Mouse (Mus musculus) kidney, embryonic 14.5 days (tissue): ENCODE results near the gene Ppp1r14a. TPM values are rescaled to one million over a fixed set of nuclear protein-coding genes. Genes with fewer than 3 reads are reported as not detected.

ENCODE experiments used
- ATAC-seq: fragments of 200-750 bp; cut with Nextera tagmentation; 2 replicates; pipeline ENCODE4 v1.8.0; 2017; ENCODE audit warnings: moderate number of reproducible peaks, mild to moderate bottlenecking, moderate TSS enrichment, moderate library complexity; ENCODE audit not compliant: low FRiP score, low TSS enrichment
- H3K27ac ChIP-seq: fragments of 300-500 bp; sonication (generic); 2 replicates; pipeline ENCODE4 v1.5.1; 2014; ENCODE audit warnings: low read depth, mild to moderate bottlenecking, low read length, moderate library complexity, mixed read lengths
- H3K27me3 ChIP-seq: fragments of 300-500 bp; sonication (generic); 2 replicates; pipeline ENCODE4 v1.6.1; 2014; ENCODE audit warnings: mild to moderate bottlenecking, low read length; ENCODE audit not compliant: control insufficient read depth, insufficient read depth
- H3K36me3 ChIP-seq: fragments of 300-500 bp; sonication (generic); 2 replicates; pipeline ENCODE4 v1.6.1; 2014; ENCODE audit warnings: low read length, mixed read lengths; ENCODE audit not compliant: control insufficient read depth, insufficient read depth
- H3K4me1 ChIP-seq: fragments of 300-500 bp; sonication (generic); 2 replicates; pipeline ENCODE4 v1.6.1; 2014; ENCODE audit warnings: low read length, mixed read lengths; ENCODE audit not compliant: control insufficient read depth, insufficient read depth
- H3K4me2 ChIP-seq: fragments of 300-500 bp; sonication (generic); replicated peaks from 2 replicates; pipeline ENCODE4 v1.6.1; 2014; ENCODE audit warnings: low read depth, mild to moderate bottlenecking, low read length
- H3K4me3 ChIP-seq: fragments of 300-500 bp; sonication (generic); 2 replicates; pipeline ENCODE4 v1.5.1; 2014; ENCODE audit warnings: mild to moderate bottlenecking, low read length
- H3K9ac ChIP-seq: fragments of 300-500 bp; sonication (generic); 2 replicates; pipeline ENCODE4 v1.6.1; 2014; ENCODE audit warnings: low read depth, mild to moderate bottlenecking, low read length, moderate library complexity
- H3K9me3 ChIP-seq: fragments of 300-500 bp; sonication (generic); 2 replicates; pipeline ENCODE4 v1.6.1; 2016; ENCODE audit warnings: low read length; ENCODE audit not compliant: control insufficient read depth
- WGBS: fragments of 180-500 bp; shearing (Covaris S2); extraction: QIAGEN DNeasy Blood & Tissue Kit; methylation state at CpG from one replicate; pipeline ENCODE4 v1.1.7; 2014; 5-methylcytosine and 5-hydroxymethylcytosine counted together
- polyA plus RNA-seq: library from polyadenylated mRNA; unstranded; fragments of >200 nt; fragmentation: Nextera tagmentation; extraction: Ambion mirVana; gene quantifications from 2 replicates; pipeline ENCODE4 v1.2.1, GENCODE M21; 2014

The Ppp1r14a gene
- polyA plus RNA-seq, 1 experiment from 2014 or later: 19.3 TPM

DNA sequence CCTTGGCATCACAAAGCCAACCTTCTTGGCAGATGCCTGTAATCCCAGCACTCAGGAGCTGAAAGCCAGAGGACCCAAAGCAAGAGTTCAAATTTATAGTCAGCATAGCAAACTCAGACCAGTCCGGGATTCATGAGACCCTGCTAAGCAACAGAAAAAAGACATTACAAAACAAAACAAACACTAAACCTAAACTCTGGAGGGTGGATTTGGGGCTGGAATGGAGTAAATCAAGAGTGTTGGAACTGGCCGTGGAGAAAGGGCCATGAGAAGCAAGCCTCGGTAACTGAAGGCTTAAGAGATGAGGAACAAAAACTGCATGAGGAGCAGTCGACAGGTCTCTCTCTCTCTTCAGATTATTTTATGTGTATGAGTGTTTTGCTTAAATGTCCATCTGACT, 5.2 kb upstream of the Ppp1r14a start:
- Histone ChIP-seq H3K27ac (no peak overlapping the region), H3K36me3 (no peaks in the 10 kb centered on the region), H3K27me3 (peaks cover 27% of the 10 kb centered on the region), H3K4me1 (0 out of 2 replicates have a peak, but pooled peaks cover 10% of the 10 kb centered on the region), H3K9ac (no peak overlapping the region), H3K4me2 (no peak overlapping the region), H3K4me3 (no peak overlapping the region), H3K9me3 (no peaks in the 10 kb centered on the region)
- WGBS: 79% methylated on average over 4 of the region's 4 CpGs
- ATAC-seq: no peak

DNA sequence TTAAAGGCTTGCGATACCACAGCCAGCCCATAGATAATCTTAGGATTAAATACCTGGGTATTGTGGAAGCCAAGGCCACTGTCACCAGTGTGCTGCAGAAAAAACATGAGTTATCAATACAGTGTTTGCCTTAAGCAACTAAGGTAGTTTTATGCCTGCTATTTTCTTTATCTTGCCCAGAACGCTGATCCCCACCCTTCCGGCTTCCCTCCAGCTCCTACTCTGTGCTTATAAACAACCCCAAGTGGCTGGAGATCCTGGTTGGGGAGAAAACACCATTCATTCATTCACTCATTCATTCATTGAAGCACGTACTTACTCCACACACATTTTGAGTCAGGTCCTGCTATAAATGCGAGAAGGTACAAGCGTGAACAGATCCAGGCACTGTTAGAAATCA, 4.6 kb upstream of the Ppp1r14a start:
- 95% methylated on average over 6 of the region's 6 CpGs for WGBS
- no peak overlapping the region for H3K9ac ChIP-seq
- no peak overlapping the region for H3K4me3 ChIP-seq
- 0 out of 2 replicates have a peak, but pooled peaks cover 13% of the 10 kb centered on the region for H3K4me1 ChIP-seq
- H3K9me3 ChIP-seq: no peaks in the 10 kb centered on the region
- no peaks in the 10 kb centered on the region for H3K36me3 ChIP-seq
- H3K4me2 ChIP-seq: no peak overlapping the region
- H3K27me3 ChIP-seq: peaks cover 27% of the 10 kb centered on the region
- ATAC-seq: no peak
- no peak overlapping the region for H3K27ac ChIP-seq

DNA sequence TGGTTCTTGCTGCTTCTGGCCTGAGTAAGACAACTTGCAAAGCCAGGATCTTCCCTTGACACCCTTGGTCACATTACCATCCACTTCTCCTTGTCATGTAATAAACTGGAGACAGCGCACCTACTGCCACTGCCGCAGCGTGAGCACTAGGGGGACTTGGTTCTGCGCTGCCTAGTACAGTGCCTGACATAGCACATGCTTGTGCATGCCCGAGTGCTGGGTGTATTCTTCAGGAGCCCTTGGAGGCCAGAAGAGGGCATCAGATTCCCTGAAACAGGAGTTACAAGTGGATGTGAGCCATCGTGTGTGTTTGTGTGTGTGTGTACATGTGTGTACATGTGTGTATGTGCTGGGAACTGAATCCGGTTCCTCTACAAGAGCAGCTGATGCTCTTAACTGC, 1.6 kb upstream of the Ppp1r14a start:
- Histone ChIP-seq H3K36me3 (no peaks in the 10 kb centered on the region), H3K4me1 (peaks cover 32% of the 10 kb centered on the region), H3K9me3 (no peaks in the 10 kb centered on the region), H3K4me2 (no peak overlapping the region), H3K27me3 (peaks cover 8% of the 10 kb centered on the region), H3K27ac (no peak overlapping the region), H3K9ac (no peak overlapping the region), H3K4me3 (no peak overlapping the region)
- no peak for ATAC-seq
- WGBS: 85% methylated on average over 7 of the region's 7 CpGs

DNA sequence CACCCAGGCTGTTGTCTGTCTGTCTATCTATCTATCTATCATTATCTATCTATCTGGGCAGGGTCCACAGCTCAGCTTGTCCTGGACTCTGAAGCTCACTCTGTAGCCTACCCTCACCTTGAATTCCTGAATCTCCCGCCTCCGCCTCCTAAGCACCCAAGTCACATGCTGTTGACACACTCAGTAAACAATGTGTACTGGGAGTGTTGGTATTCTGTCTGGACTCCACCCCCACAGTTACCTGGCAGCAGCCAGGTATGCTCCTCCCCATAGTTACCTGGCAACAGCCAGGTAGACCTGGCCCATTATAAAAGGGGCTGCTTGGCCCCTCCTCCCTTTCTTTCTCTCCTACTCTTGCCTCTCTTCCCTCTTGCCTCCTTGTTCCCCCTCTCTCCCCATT, 1.0 kb upstream of the Ppp1r14a start:
- Histone ChIP-seq H3K27ac (no peak overlapping the region), H3K4me3 (no peak overlapping the region), H3K4me1 (peaks cover 38% of the 10 kb centered on the region), H3K27me3 (peaks cover 8% of the 10 kb centered on the region), H3K4me2 (no peak overlapping the region), H3K36me3 (no peaks in the 10 kb centered on the region), H3K9me3 (no peaks in the 10 kb centered on the region), H3K9ac (no peak overlapping the region)
- no peak for ATAC-seq
- WGBS: 94% methylated on average over 2 of the region's 2 CpGs

DNA sequence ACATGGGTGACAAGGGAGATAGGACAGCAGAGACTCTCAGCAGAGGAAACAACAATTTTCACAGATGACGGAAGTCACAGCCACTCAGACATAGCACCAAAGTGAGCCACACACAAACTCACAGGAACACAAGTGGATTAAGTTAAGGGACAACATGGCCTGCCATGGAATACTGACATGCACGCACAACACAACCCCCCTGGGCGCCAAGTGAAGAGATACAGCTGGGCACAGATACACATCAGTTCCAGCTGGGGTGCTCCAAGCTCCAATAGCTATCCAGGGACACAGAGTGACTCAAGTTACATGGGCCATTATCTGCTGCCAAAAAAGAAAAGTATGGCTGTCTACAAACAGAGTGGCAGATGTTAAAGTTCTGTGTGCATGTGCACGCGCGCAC, 748 bp downstream of the Ppp1r14a start:
- H3K4me2 ChIP-seq: peak overlapping the region; percentile 87
- no peak for ATAC-seq
- whole genome bisulfite sequencing: 52% methylated on average over 6 of the region's 6 CpGs
- no peaks in the 10 kb centered on the region for H3K9me3 ChIP-seq
- no peaks in the 10 kb centered on the region for H3K36me3 ChIP-seq
- peaks cover 44% of the 10 kb centered on the region for H3K4me1 ChIP-seq
- H3K27ac ChIP-seq: peak overlapping the region; percentile 70
- peak overlapping the region; percentile 56 for H3K4me3 ChIP-seq
- H3K27me3 ChIP-seq: peaks cover 7% of the 10 kb centered on the region
- H3K9ac ChIP-seq: peak overlapping the region; percentile 47; the same call in 1 of the 2 replicates

DNA sequence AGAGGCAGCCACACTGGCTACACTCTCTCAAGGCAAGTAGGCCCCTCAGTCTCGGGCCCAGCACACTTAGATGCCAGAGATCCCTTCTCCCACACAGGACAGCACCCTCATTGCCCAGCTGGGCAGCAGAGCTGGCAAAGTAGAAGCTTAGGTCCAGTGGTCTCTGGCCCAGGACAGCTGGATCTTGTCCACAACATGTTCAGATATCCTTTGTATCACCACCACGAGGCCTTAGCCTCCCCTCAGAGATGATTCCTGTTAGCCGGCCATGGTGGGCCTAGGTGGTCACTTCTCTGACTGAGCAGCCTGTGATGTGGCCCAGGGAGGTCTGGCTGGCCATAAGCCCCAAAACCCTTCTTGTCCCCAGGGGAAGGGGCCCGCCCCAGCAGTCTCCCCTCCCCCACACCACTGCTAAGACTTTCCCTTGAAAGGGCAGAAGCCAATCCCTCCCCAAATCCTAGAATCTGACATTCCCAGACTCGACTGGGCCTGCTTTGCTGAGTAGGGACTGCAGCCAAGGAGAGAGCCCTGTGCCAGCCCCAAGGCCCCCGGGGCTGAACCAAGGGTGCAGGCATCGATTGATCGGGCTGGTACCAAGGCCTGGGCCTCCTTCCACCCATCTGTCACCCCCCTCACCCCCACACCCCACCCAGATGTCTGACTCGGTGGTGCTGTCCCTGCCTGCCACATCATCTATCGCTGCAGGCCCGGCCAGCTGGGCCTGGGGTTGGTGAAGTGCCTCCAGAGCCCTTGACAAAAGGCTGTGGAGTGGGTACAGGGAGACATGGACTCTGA, 1.8 kb downstream of the Ppp1r14a start:
- H3K4me2 ChIP-seq: peak overlapping the region; percentile 87
- H3K4me3 ChIP-seq: peak overlapping the region; percentile 56; the same call in 1 of the 2 replicates
- H3K27ac ChIP-seq: peak overlapping the region; percentile 42; the same call in 1 of the 2 replicates
- no peak for ATAC-seq
- peaks cover 3% of the 10 kb centered on the region for H3K27me3 ChIP-seq
- H3K9me3 ChIP-seq: no peaks in the 10 kb centered on the region
- H3K4me1 ChIP-seq: peaks cover 44% of the 10 kb centered on the region
- peak overlapping the region; percentile 28; the same call in 1 of the 2 replicates for H3K9ac ChIP-seq
- 26% methylated on average over 11 of the region's 11 CpGs for WGBS
- H3K36me3 ChIP-seq: no peaks in the 10 kb centered on the region

DNA sequence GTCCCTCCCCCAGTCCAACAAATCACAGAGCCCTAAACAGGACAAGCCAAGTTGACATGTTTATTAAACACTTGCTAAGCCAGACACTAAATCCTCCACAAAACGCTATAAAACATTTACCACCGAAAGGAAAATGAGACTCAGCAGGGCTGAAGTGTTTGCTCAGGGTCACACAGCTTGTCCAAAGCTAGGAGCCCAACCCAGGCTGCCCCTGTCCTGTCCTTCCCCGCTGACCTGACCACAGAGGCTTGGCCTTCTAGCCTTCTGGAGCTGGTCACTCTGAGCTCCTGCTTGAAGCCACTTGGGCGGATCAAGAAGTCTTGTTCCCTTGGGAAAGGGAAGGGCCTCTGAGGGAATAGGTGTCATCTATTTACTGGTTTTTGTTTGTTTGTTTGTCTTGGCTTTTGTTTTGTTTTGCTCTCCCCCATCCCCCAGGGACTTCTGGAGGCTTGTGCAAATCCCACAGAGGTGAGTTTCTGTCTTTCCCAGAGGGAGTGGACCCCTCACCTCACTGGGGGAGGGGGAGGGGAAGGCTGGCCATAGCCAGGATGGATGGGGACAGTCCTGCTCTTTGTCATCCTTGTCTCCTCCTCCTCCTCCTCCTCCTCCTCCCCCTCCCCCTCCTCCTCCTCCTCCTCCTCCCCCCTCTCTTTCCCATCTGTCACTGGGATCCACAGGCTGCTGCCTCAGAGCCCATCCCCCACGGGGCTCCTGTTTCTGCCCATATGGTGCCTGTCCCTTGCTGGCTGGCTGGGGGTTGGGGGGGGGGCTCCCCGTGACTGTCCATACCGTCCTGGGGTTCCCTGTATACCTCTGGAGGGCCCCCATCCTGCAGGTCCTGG, 2.7 kb downstream of the Ppp1r14a start:
- peak; percentile 24; the same call in 1 of the 2 replicates for ATAC-seq
- Histone ChIP-seq H3K4me3 (no peak overlapping the region), H3K9me3 (no peaks in the 10 kb centered on the region), H3K27ac (peak overlapping the region; percentile 80; the same call in 1 of the 2 replicates), H3K4me2 (peak overlapping the region; percentile 87), H3K4me1 (peaks cover 44% of the 10 kb centered on the region), H3K9ac (no peak overlapping the region), H3K36me3 (no peaks in the 10 kb centered on the region), H3K27me3 (peaks cover 3% of the 10 kb centered on the region)
- WGBS: 6% methylated on average over 6 of the region's 7 CpGs

DNA sequence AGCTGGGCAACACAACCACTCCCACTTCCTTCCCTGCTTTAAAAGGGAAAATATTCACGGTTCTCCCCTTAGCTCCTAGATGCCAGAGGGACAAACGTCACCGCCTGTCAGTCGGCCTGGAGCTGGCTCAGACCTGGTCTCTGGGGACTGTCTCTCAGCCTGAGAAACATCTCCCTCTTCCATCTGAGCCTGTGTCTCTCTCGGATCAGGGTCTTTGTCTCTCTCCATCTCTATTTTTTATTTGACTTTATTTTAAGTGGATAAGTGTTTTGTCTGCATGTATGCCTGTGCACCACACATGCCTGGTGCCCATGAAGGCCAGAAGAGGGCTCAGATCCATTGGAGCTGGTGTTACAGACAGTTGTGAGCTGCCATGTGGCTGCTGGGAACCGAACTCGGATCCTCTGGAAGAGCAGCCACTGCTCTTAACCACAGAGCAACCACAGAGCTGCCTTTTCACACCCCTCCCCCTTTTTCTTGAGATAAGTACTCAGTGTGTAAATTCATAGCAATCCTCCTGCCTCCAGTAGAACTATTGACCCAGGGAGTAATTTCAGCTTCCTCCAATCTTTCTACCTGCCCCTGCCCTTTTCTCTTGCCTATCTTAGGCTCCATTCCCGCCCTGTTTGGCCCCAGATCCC, 3.5 kb downstream of the Ppp1r14a start:
- Histone ChIP-seq H3K9me3 (no peaks in the 10 kb centered on the region), H3K27me3 (no peaks in the 10 kb centered on the region; the same call in 1 of the 2 replicates), H3K4me2 (peak overlapping the region; percentile 22), H3K27ac (peak overlapping the region; percentile 80), H3K4me3 (no peak overlapping the region), H3K9ac (no peak overlapping the region), H3K36me3 (no peaks in the 10 kb centered on the region), H3K4me1 (peaks cover 44% of the 10 kb centered on the region)
- no peak for ATAC-seq
- 18% methylated on average over 8 of the region's 8 CpGs for WGBS
